Mouse (Mus musculus): ENCODE data around the gene Eif4g3.

The Eif4g3 gene

GRCm38 (mm10) chr4:138160918-138161317 lies 168.1 kb downstream of the Eif4g3 start:
- no peak for DNase-seq (ENCODE audit: low spot score in 2 of 2)

- DNase-seq (ENCODE audit: low spot score in 2 of 2): no peak
Measured at GRCm38 (mm10) chr4:138161550-138161949, 168.7 kb downstream of the Eif4g3 start.

- no peak for DNase-seq (ENCODE audit: low spot score in 2 of 2)
Measured at GRCm38 (mm10) chr4:138163836-138164235, 171.0 kb downstream of the Eif4g3 start.

- DNase-seq (ENCODE audit: low spot score in 2 of 2): no peak
Measured at GRCm38 (mm10) chr4:138164860-138165259, 172.0 kb downstream of the Eif4g3 start.

- no peak for DNase-seq (ENCODE audit: low spot score in 2 of 2)
Measured at GRCm38 (mm10) chr4:138166519-138166918, 173.7 kb downstream of the Eif4g3 start.

GRCm38 (mm10) chr4:138168162-138168561 lies 175.3 kb downstream of the Eif4g3 start:
- no peak for DNase-seq (ENCODE audit: low spot score in 2 of 2)

GRCm38 (mm10) chr4:138169420-138169819 lies 176.6 kb downstream of the Eif4g3 start:
- DNase-seq (ENCODE audit: low spot score in 2 of 2): no peak

GRCm38 (mm10) chr4:138172686-138173085 lies 179.9 kb downstream of the Eif4g3 start:
- no peak for DNase-seq (ENCODE audit: low spot score in 2 of 2)

- DNase-seq (ENCODE audit: low spot score in 2 of 2): no peak
Measured at GRCm38 (mm10) chr4:138179391-138179790, 186.6 kb downstream of the Eif4g3 start.

- no peak for DNase-seq (ENCODE audit: low spot score in 2 of 2)
Measured at GRCm38 (mm10) chr4:138180719-138181118, 187.9 kb downstream of the Eif4g3 start.

- DNase-seq (ENCODE audit: low spot score in 2 of 2): no peak
Measured at GRCm38 (mm10) chr4:138184056-138184455, 191.2 kb downstream of the Eif4g3 start.

GRCm38 (mm10) chr4:138184573-138184981 lies 191.8 kb downstream of the Eif4g3 start:
- no peak for DNase-seq (ENCODE audit: low spot score in 2 of 2)

- no peak for DNase-seq (ENCODE audit: low spot score in 2 of 2)
Measured at GRCm38 (mm10) chr4:138185961-138186360, 193.1 kb downstream of the Eif4g3 start.

- DNase-seq (ENCODE audit: low spot score in 2 of 2): peak; percentile 63 to 85
Measured at GRCm38 (mm10) chr4:138187995-138188394, 195.2 kb downstream of the Eif4g3 start.

GRCm38 (mm10) chr4:138192561-138192960 lies 199.7 kb downstream of the Eif4g3 start:
- no peak for DNase-seq (ENCODE audit: low spot score in 2 of 2)

GRCm38 (mm10) chr4:138200769-138201168 lies 207.9 kb downstream of the Eif4g3 start:
- DNase-seq (ENCODE audit: low spot score in 2 of 2): no peak

GRCm38 (mm10) chr4:138201696-138202095 lies 208.9 kb downstream of the Eif4g3 start:
- DNase-seq (ENCODE audit: low spot score in 2 of 2): no peak

GRCm38 (mm10) chr4:138210116-138210515 lies 217.3 kb downstream of the Eif4g3 start:
- DNase-seq (ENCODE audit: low spot score in 2 of 2): no peak

GRCm38 (mm10) chr4:138213861-138214260 lies 221.0 kb downstream of the Eif4g3 start:
- no peak for DNase-seq (ENCODE audit: low spot score in 2 of 2)

- no peak for DNase-seq (ENCODE audit: low spot score in 2 of 2)
Measured at GRCm38 (mm10) chr4:138215671-138216199, 222.9 kb downstream of the Eif4g3 start.

- DNase-seq (ENCODE audit: low spot score in 2 of 2): peak; percentile 82 to 84
Measured at GRCm38 (mm10) chr4:138216200-138216890, 223.5 kb downstream of the Eif4g3 start, which contains the start of gene Hp1bp3. Hp1bp3 (plus strand) TSS chr4:138216296.

- DNase-seq (ENCODE audit: low spot score in 2 of 2): peak; percentile 96 to 98
Measured at GRCm38 (mm10) chr4:138216891-138217392, 224.1 kb downstream of the Eif4g3 start.

- DNase-seq (ENCODE audit: low spot score in 2 of 2): peak in 1 of 2 experiments; percentile 71
Measured at GRCm38 (mm10) chr4:138217441-138217840, 224.6 kb downstream of the Eif4g3 start.

All from spleen, postnatal 10 days (tissue).